Mouse (Mus musculus) limb, embryonic 11.5 days (tissue): ENCODE data around the gene Alk. TPM values are rescaled to one million over a fixed set of nuclear protein-coding genes. Genes with fewer than 3 reads are reported as not detected.

ENCODE experiments used
- ATAC-seq: fragments of 200-750 bp; cut with Nextera tagmentation; 2 replicates; pipeline ENCODE4 v1.8.0; 2017; ENCODE audit warnings: low read depth; ENCODE audit not compliant: insufficient number of reproducible peaks, low FRiP score, low TSS enrichment
- DNase-seq: peaks from one replicate; pipeline ENCODE4 v3.0.0-alpha.2; 2015; ENCODE audit warnings: low spot score
- H3K27ac ChIP-seq: fragments of 300-500 bp; sonication (generic); replicated peaks from 2 replicates; pipeline ENCODE4 v1.5.1; 2014; ENCODE audit warnings: low read depth, mild to moderate bottlenecking, low read length
- H3K27me3 ChIP-seq: fragments of 300-500 bp; sonication (generic); 2 replicates; pipeline ENCODE4 v1.6.1; 2014; ENCODE audit warnings: mild to moderate bottlenecking, low read length, mixed read lengths; ENCODE audit not compliant: control insufficient read depth, insufficient read depth
- H3K36me3 ChIP-seq: fragments of 300-500 bp; sonication (generic); 2 replicates; pipeline ENCODE4 v1.6.1; 2014; ENCODE audit warnings: mild to moderate bottlenecking, low read length, moderate library complexity, mixed read lengths; ENCODE audit not compliant: control insufficient read depth, insufficient read depth
- H3K4me1 ChIP-seq: fragments of 300-500 bp; sonication (generic); 2 replicates; pipeline ENCODE4 v1.6.1; 2014; ENCODE audit warnings: low read length, mixed read lengths; ENCODE audit not compliant: control insufficient read depth, insufficient read depth
- H3K4me2 ChIP-seq: fragments of 300-500 bp; sonication (generic); 2 replicates; pipeline ENCODE4 v1.6.1; 2014; ENCODE audit warnings: low read depth, mild to moderate bottlenecking, moderate library complexity; ENCODE audit not compliant: severe bottlenecking
- H3K4me3 ChIP-seq: fragments of 300-500 bp; sonication (generic); 2 replicates; pipeline ENCODE4 v1.5.1; 2014; ENCODE audit warnings: low read depth, low read length
- H3K9ac ChIP-seq: fragments of 300-500 bp; sonication (generic); 2 replicates; pipeline ENCODE4 v1.6.1; 2014; ENCODE audit warnings: mild to moderate bottlenecking, low read length
- H3K9me3 ChIP-seq: fragments of 300-500 bp; sonication (generic); 2 replicates; pipeline ENCODE4 v1.6.1; 2016; ENCODE audit warnings: low read length; ENCODE audit not compliant: control insufficient read depth
- WGBS: fragments of 180-500 bp; shearing (Covaris S2); extraction: QIAGEN DNeasy Blood & Tissue Kit; methylation state at CpG from one replicate; pipeline ENCODE4 v1.1.7; 2014; 5-methylcytosine and 5-hydroxymethylcytosine counted together
- polyA plus RNA-seq: library from polyadenylated mRNA; unstranded; fragments of >200 nt; fragmentation: Nextera tagmentation; extraction: Ambion mirVana; gene quantifications from 2 replicates; pipeline ENCODE4 v1.2.1, GENCODE M21; 2014

Alk gene
- polyA plus RNA-seq, 1 experiment from 2014 or later: 0.05 TPM

- Histone ChIP-seq H3K27me3 (no peaks in the 10 kb centered on the region), H3K4me3 (no peak overlapping the region), H3K9me3 (no peaks in the 10 kb centered on the region), H3K4me1 (no peaks in the 10 kb centered on the region), H3K36me3 (no peaks in the 10 kb centered on the region), H3K27ac (no peak overlapping the region), H3K9ac (no peak overlapping the region), H3K4me2 (no peak overlapping the region)
- ATAC-seq: no peak
- WGBS: 65% methylated on average over 12 of the region's 12 CpGs
- DNase-seq: no peak
Measured at GRCm38 (mm10) chr17:72115271-72115944, 489.0 kb downstream of the Alk start.

DNA sequence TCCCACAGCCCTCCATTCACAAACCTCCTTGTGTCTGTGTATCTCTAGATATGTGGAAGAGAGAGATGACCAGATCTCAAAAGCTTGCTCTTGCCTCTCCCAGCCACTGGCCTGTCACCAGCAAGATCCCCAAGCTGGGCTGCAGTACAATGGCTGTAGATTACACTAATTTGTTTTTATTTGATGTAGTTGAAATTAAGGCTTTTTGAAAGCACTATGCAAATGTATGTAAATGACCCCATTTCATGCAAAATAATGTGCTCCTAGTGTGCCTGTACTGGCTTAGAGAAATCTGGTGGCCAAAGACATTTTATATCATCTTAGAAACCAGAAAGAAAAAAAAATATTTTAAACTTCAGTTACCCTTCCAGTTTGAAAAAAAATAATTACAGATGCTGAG, 492.4 kb downstream of the Alk start:
- no peak overlapping the region for H3K4me2 ChIP-seq
- H3K9me3 ChIP-seq: no peaks in the 10 kb centered on the region
- DNase-seq (no peak), ATAC-seq (no peak)
- H3K27me3 ChIP-seq: no peaks in the 10 kb centered on the region
- H3K9ac ChIP-seq: no peak overlapping the region
- H3K27ac ChIP-seq: no peak overlapping the region
- H3K4me3 ChIP-seq: no peak overlapping the region
- no peaks in the 10 kb centered on the region for H3K4me1 ChIP-seq
- H3K36me3 ChIP-seq: no peaks in the 10 kb centered on the region

DNA sequence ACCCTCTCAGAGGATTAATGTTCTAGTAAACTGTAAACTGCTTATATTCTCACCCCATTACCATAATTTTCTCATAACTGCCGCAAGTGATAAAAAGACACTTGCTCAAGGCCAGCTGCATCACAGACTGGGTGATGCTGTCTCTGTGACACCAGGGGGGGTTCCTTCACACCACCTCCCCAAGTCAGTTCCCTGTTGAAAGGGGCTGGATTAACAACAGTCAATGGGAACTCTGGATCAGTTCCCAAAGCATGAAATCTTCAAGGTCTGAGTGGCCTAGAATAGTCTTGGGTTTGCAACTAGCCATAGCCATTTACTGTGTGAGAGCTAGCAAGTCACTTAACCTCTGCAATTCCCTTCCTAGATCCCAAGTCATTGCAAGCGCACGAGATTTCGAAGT, 492.9 kb downstream of the Alk start:
- no peak overlapping the region for H3K4me3 ChIP-seq
- DNase-seq: no peak
- H3K4me1 ChIP-seq: no peaks in the 10 kb centered on the region
- H3K9me3 ChIP-seq: no peaks in the 10 kb centered on the region
- H3K36me3 ChIP-seq: no peaks in the 10 kb centered on the region
- 93% methylated on average over 4 of the region's 4 CpGs for WGBS
- H3K27me3 ChIP-seq: no peaks in the 10 kb centered on the region
- no peak for ATAC-seq
- no peak overlapping the region for H3K4me2 ChIP-seq
- H3K9ac ChIP-seq: no peak overlapping the region
- H3K27ac ChIP-seq: no peak overlapping the region

GRCm38 (mm10) chr17:72087261-72087703, 517.1 kb downstream of the Alk start:
- no peaks in the 10 kb centered on the region for H3K27me3 ChIP-seq
- no peak overlapping the region for H3K9ac ChIP-seq
- no peak overlapping the region for H3K27ac ChIP-seq
- H3K4me3 ChIP-seq: no peak overlapping the region
- no peaks in the 10 kb centered on the region for H3K9me3 ChIP-seq
- H3K4me1 ChIP-seq: no peaks in the 10 kb centered on the region
- H3K4me2 ChIP-seq: no peak overlapping the region
- DNase-seq (no peak), ATAC-seq (no peak)
- 84% methylated on average over 12 of the region's 12 CpGs for WGBS
- no peaks in the 10 kb centered on the region for H3K36me3 ChIP-seq

- no peak overlapping the region for H3K4me2 ChIP-seq
- H3K9ac ChIP-seq: no peak overlapping the region
- H3K36me3 ChIP-seq: no peaks in the 10 kb centered on the region
- no peak overlapping the region for H3K27ac ChIP-seq
- no peaks in the 10 kb centered on the region for H3K27me3 ChIP-seq
- H3K9me3 ChIP-seq: no peaks in the 10 kb centered on the region
- no peaks in the 10 kb centered on the region for H3K4me1 ChIP-seq
- WGBS: 80% methylated on average over 2 of the region's 2 CpGs
- ATAC-seq (no peak), DNase-seq (no peak)
- H3K4me3 ChIP-seq: no peak overlapping the region
Measured at GRCm38 (mm10) chr17:72081396-72081795, 523.0 kb downstream of the Alk start.

GRCm38 (mm10) chr17:72076306-72076921, 528.0 kb downstream of the Alk start:
- H3K9me3 ChIP-seq: no peaks in the 10 kb centered on the region
- H3K4me1 ChIP-seq: no peaks in the 10 kb centered on the region
- no peak for DNase-seq
- H3K27ac ChIP-seq: no peak overlapping the region
- H3K4me3 ChIP-seq: no peak overlapping the region
- ATAC-seq: no peak
- H3K27me3 ChIP-seq: no peaks in the 10 kb centered on the region
- H3K36me3 ChIP-seq: no peaks in the 10 kb centered on the region
- H3K9ac ChIP-seq: no peak overlapping the region
- WGBS: 49% methylated on average over 12 of the region's 12 CpGs
- H3K4me2 ChIP-seq: no peak overlapping the region

- Histone ChIP-seq H3K9ac (no peak overlapping the region), H3K27ac (no peak overlapping the region), H3K27me3 (no peaks in the 10 kb centered on the region), H3K4me1 (no peaks in the 10 kb centered on the region), H3K4me2 (no peak overlapping the region), H3K36me3 (no peaks in the 10 kb centered on the region), H3K9me3 (no peaks in the 10 kb centered on the region), H3K4me3 (no peak overlapping the region)
- no peak for DNase-seq
- no peak for ATAC-seq
- WGBS: 86% methylated on average over 1 of the region's 1 CpGs
Measured at GRCm38 (mm10) chr17:72071871-72072270, 532.6 kb downstream of the Alk start.

GRCm38 (mm10) chr17:72068176-72068575, 536.3 kb downstream of the Alk start:
- Histone ChIP-seq H3K36me3 (no peaks in the 10 kb centered on the region), H3K9me3 (no peaks in the 10 kb centered on the region)

GRCm38 (mm10) chr17:72062978-72063377, 541.4 kb downstream of the Alk start:
- no peaks in the 10 kb centered on the region for H3K36me3 ChIP-seq
- no peaks in the 10 kb centered on the region for H3K27me3 ChIP-seq
- ATAC-seq (no peak), DNase-seq (no peak)
- H3K4me1 ChIP-seq: no peaks in the 10 kb centered on the region
- no peak overlapping the region for H3K9ac ChIP-seq
- WGBS: 90% methylated on average over 3 of the region's 3 CpGs
- no peaks in the 10 kb centered on the region for H3K9me3 ChIP-seq
- H3K27ac ChIP-seq: no peak overlapping the region
- no peak overlapping the region for H3K4me2 ChIP-seq
- H3K4me3 ChIP-seq: no peak overlapping the region

More at GRCm38 (mm10) chr17:72068176-72068575, 536.3 kb downstream of the Alk start:
- no peaks in the 10 kb centered on the region for H3K4me1 ChIP-seq
- H3K27ac ChIP-seq: no peak overlapping the region
- ATAC-seq (no peak), DNase-seq (no peak)
- no peak overlapping the region for H3K4me3 ChIP-seq
- WGBS: 90% methylated on average over 6 of the region's 6 CpGs
- no peak overlapping the region for H3K9ac ChIP-seq
- no peak overlapping the region for H3K4me2 ChIP-seq
- no peaks in the 10 kb centered on the region for H3K27me3 ChIP-seq
